Mouse (Mus musculus) v-Abl transformed pro-B cells (cell line): ENCODE data around the gene Gdpd5.
"Not testable (repeated sequence)": the region's sequence is repeated elsewhere in the genome, so short reads cannot be mapped to it uniquely, and the experiment has no call there.

Source experiments
- in situ Hi-C, 2 experiments: fragments of 400-800 bp; cut with MboI; formaldehyde crosslinking; loops; one replicate each; pipeline ENCODE4 v1.15.1; 2025; ENCODE audit not compliant: unreplicated experiment in 2 of 2

Gene Gdpd5

GRCm38 (mm10) chr7:99362137-99362536, 19.1 kb upstream of the Gdpd5 start:
- in situ Hi-C loops = loop anchor here in 1 of 2 experiments (10.0 kb wide), 1 partner anchor 117 kb away; no protein-coding TSS in a partner anchor

GRCm38 (mm10) chr7:99365069-99365468, 16.1 kb upstream of the Gdpd5 start:
- in situ Hi-C loops = loop anchor here (5.0 to 10.0 kb wide), 2 partner anchors 33 to 120 kb away; no protein-coding TSS in a partner anchor

DNA sequence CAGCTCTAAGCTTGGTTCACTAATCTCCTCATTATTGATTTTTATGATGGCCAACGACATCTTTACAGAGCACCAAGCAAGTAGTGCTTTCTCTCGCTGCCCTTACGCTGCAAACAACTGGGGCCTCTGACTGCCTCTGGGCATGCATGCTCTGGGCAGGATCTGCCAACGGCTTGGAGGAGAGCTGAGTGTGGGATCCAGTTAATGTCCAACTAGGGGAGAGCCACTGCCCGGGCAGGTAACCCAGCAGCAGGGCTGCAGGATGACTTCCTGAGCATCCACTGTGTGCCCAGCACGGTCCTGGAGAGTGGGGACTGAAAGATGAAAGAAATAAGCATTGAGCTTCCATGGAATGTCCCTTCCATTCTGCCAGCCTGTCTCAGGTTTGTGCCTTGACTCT, 14.5 kb upstream of the Gdpd5 start:
- in situ Hi-C loops = loop anchor here (5.0 to 10.0 kb wide), 2 partner anchors 34 to 122 kb away; no protein-coding TSS in a partner anchor

GRCm38 (mm10) chr7:99374325-99374724, 6.9 kb upstream of the Gdpd5 start:
- in situ Hi-C loops = not testable (repeated sequence)

DNA sequence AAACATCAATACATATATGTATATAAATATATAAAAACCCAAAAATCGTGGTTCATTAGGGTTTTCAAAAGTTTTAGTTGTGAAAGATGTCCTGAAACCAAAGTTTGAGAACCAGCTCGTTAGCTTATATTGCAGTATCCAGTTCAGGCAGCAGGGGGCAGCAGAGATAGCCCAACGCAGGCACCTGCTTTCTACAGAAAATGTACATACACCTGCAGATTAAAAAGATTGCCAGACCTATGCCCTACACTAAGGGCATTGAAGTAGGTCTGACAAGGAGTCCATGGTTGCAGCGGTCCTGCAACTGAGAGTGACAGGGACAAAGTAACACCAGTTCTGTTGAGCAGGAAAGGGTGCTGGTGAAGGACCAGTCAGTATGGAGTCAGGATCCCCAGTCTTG, 5.8 kb upstream of the Gdpd5 start:
- in situ Hi-C loops = loop anchor here (5.0 to 25.0 kb wide), 2 partner anchors 77 to 1888 kb away; partner anchors contain the start of gene Ints4 (in 1 of the 2)

DNA sequence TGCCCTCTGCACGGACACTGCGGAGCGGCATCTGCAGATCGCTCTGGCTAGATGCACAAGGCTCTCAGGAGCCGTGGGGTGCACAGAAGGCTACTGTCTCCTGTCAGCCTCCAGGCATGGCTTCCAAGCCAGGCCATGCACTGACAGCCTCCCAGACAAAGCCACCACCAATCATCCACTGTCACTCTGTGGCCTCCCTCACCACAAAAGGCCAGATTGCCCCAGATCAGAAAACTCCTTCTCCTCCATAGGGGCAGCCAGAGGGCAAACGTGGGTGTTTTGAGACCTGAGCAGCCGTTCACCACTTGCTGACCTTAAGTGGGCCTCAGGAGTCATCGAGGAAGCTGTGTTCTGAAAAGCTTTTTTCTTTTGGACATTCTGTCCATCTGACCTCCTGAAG, 2.3 kb upstream of the Gdpd5 start:
- in situ Hi-C loops = loop anchor here (5.0 to 25.0 kb wide), 2 partner anchors 73 to 1892 kb away; partner anchors contain the start of gene Ints4 (in 1 of the 2)

- in situ Hi-C loops = loop anchor here in 1 of 2 experiments (25.0 kb wide), 1 partner anchor 1893 kb away; the partner anchor contains the start of gene Ints4
Measured at GRCm38 (mm10) chr7:99380491-99381213, 562 bp upstream of the Gdpd5 start.

- in situ Hi-C loops = loop anchor here in 1 of 2 experiments (25.0 kb wide), 1 partner anchor 1895 kb away; the partner anchor contains the start of gene Ints4
Measured at GRCm38 (mm10) chr7:99382088-99383000, 1.1 kb downstream of the Gdpd5 start.

DNA sequence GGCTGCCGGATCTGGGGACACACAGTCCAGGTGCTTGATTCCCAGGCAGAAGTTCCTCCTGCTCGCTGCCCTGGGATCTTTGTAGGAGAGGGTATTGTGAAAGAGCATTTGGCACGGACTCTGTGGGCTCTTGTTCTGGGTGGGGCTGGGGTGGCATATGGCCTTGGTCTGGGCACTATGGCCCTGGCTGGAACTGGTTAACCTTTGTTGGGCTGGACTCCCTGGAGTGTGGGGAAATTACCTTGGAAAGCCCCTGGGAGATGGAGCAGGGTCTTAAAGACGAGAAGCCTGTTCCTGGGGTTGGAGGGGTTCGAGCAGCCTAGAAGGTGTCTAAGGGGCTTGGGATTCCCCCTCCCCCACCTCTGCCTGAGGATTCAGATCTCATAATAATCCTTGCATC, 2.0 kb downstream of the Gdpd5 start:
- in situ Hi-C loops = loop anchor here in 1 of 2 experiments (25.0 kb wide), 1 partner anchor 1896 kb away; the partner anchor contains the start of gene Ints4

DNA sequence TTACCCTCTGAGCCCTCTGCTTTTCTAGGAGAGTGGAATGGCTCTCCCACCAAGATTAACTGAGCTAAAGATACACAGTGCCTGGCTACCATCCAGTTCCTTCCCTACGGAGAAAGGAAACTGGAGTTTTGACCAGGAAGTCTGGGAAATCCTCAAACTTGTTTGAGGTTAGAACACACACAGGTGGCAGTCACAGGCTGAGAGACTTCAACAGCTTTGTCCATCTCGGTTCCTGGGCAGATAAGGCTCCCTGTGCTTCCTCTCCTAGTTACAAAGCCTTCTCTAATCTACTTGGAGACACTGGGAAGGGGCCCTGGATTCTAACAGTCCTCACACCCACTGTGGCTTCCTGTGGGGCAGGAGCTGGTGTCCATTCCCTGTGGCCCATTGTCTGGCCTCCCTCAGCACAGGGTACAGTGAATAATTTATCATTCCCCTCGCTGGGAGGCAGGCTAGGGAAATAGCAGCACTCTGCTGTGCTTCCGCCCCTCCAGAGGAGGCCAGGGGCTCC, 2.9 kb downstream of the Gdpd5 start:
- in situ Hi-C loops = loop anchor here in 1 of 2 experiments (25.0 kb wide), 1 partner anchor 1897 kb away; the partner anchor contains the start of gene Ints4

DNA sequence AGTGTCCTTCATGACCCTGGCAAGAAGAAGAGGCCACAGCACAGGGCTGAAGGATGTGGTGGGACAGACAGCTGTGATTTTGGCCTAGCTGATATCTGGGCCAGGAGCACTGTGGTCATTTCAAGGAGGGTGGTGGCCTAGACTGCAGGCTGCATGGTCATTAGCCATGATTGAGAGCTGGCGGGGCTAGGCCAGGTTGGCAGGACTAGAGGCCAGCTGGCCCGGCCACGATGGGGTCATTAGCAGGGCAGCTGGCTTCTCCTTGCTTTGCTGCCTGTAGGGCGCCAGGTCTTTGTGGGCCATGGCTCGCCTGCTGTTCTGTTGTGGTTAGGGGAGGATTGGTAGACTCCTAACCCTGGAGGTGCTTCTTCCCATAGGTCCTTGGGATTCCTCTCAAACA, 4.8 kb downstream of the Gdpd5 start:
- in situ Hi-C loops = loop anchor here in 1 of 2 experiments (25.0 kb wide), 1 partner anchor 1899 kb away; the partner anchor contains the start of gene Ints4

DNA sequence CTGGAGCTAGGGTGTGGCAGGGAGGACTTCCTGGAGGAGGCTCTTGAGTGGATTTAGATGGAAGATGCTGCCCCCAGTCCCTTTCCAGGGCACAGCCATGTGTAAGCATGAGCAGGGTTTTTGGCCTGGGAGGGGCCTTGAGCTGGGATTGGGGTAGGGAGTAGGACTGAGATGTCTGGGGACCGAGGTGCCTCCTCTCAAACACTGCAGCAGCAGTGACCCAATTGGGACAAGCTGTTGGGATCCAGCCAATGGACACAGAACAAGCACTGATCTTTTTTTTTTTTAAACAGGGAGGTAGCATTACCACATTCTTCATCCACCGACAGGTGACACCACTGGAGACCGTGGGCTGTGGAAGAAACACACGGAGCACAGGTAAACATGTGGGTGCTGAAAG, 5.6 kb downstream of the Gdpd5 start:
- in situ Hi-C loops = loop anchor here in 1 of 2 experiments (25.0 kb wide), 1 partner anchor 1900 kb away; the partner anchor contains the start of gene Ints4

GRCm38 (mm10) chr7:99387356-99387755, 6.1 kb downstream of the Gdpd5 start:
- in situ Hi-C loops = loop anchor here in 1 of 2 experiments (25.0 kb wide), 1 partner anchor 1900 kb away; the partner anchor contains the start of gene Ints4

GRCm38 (mm10) chr7:99390559-99390958, 9.3 kb downstream of the Gdpd5 start:
- in situ Hi-C loops = loop anchor here in 1 of 2 experiments (25.0 kb wide), 1 partner anchor 1903 kb away; the partner anchor contains the start of gene Ints4

GRCm38 (mm10) chr7:99392696-99393095, 11.5 kb downstream of the Gdpd5 start:
- in situ Hi-C loops = loop anchor here in 1 of 2 experiments (25.0 kb wide), 1 partner anchor 1905 kb away; the partner anchor contains the start of gene Ints4

- in situ Hi-C loops = loop anchor here in 1 of 2 experiments (25.0 kb wide), 1 partner anchor 1907 kb away; the partner anchor contains the start of gene Ints4
Measured at GRCm38 (mm10) chr7:99393711-99394325, 12.6 kb downstream of the Gdpd5 start.

GRCm38 (mm10) chr7:99395385-99395784, 14.2 kb downstream of the Gdpd5 start:
- in situ Hi-C loops = loop anchor here in 1 of 2 experiments (25.0 kb wide), 1 partner anchor 1908 kb away; the partner anchor contains the start of gene Ints4

DNA sequence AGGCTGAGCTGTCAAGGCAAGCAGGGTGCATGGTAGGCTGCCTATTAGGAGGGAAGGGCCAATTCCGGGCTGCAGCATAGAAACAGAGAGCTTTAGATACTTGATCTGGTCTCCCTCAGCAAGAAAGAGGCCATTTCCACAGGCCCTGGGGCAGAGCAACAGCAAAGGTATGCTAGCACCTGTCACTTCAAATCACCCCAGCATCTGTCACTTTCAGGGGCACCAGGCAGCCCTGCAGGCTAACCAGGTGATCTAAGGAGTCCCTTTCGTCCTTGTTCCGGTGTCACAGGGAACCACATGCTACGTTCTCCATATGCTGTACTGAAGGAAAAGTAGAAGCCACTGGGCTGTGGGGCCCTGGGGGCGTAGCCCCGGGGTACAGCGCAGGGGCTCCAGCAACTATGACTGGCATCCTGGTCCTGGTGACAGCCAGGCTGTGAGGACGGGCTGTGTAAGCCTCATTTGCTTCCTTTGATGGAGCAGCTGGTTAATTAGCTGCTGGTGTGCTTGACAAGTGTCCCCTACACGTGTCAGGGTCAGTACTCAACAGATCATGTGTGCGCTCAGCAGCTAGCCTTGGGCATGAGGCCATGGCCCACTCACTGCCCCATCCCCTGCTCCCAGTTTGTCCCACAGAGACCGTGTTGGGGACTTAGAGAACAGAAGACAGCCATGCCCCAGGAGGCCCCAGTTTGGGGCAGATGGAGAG, 14.8 kb downstream of the Gdpd5 start:
- in situ Hi-C loops = loop anchor here in 1 of 2 experiments (25.0 kb wide), 1 partner anchor 1909 kb away; the partner anchor contains the start of gene Ints4
